Mouse (Mus musculus): ENCODE results near the gene Abcf3. TPM values are rescaled to one million over a fixed set of nuclear protein-coding genes. Genes with fewer than 3 reads are reported as not detected.

Abcf3 gene
- total RNA-seq (2022) = 10 to 100 TPM; 55.9 to 75.5 (median 66.6) TPM

- peak; percentile 95 to 97 for DNase-seq (ENCODE audit: low spot score in 2 of 2)
Observed at GRCm38 (mm10) chr16:20548096-20548948, at the start of gene Abcf3. Gene Abcf3, plus strand, starts transcription at chr16:20548577.

GRCm38 (mm10) chr16:20498677-20499475 is 49.5 kb upstream of the Abcf3 start, which contains the start of gene Eif2b5:
Gene Eif2b5, plus strand, starts transcription at chr16:20498817.
- DNase-seq (ENCODE audit: low spot score in 2 of 2) = peak; percentile 87 to 91

DNA sequence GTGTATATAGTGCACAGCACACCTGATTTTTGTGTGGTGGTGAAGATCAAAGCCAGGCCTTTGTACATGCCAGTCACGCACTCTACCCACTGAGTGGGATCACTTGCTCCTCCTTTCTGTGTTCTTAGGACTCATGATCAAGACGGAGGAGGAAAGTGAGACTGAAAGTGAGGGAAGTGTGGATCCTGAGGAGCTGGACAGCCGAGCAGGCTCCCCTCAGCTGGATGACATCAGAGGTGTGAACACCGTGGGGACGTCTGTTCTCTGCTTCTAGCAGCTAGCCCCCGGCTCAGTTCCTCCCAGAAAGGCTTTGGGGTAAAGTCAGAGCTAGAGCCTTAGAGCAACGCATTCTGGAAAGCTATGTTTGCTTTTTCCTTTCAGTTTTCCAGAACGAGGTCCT is 42.4 kb upstream of the Abcf3 start:
- DNase-seq (ENCODE audit: low spot score in 2 of 2) = no peak

DNA sequence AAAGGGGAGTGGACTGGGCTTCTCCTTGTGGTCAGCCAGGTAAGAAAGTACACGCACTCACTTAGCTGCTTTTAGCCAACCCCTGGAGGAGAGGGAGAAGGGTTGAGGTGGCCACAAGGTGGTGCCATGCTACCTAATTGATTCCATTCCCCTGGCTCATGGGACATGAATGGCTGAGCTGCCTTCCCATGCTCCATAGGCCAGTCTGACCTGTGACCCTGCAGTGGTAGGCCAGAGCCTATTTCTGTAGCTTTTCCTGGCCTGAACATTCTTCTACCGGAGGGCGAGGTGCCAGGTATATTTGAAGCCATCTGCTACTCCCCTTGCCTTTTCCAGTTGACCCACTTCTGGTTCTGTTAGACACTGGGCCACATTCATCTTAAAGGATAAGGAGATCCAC is 39.0 kb upstream of the Abcf3 start:
- no peak for DNase-seq (ENCODE audit: low spot score in 2 of 2)

DNA sequence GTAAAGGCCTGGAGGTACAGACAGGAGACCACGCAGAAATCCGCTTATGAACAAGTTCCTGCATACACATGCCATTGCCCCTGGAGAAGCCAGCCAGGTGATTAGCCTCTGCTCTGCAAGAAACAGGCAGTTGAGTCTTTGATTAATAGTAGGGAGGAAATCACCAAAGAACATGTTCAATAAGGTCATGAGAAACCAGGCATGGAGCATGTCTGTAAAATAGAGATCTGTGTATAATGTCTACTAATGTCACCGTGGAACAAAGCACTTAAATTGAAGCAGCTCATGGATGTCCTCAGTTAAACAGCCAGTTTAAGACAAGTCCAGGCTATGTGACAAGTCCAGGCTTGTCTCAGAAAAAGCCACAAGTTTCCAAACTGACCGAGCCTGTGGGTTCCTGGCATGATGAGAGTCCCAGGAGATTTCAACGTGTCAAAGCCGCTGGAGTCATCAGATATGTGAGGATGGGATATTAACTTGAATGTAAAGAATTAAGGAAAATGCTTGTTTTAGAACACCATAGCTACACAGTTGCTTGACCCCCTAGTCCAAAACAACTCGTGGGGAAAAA is 37.0 kb upstream of the Abcf3 start:
- DNase-seq (ENCODE audit: low spot score in 2 of 2) = no peak

- DNase-seq (ENCODE audit: low spot score in 2 of 2) = no peak
Observed at GRCm38 (mm10) chr16:20516032-20516431, 32.3 kb upstream of the Abcf3 start.

DNA sequence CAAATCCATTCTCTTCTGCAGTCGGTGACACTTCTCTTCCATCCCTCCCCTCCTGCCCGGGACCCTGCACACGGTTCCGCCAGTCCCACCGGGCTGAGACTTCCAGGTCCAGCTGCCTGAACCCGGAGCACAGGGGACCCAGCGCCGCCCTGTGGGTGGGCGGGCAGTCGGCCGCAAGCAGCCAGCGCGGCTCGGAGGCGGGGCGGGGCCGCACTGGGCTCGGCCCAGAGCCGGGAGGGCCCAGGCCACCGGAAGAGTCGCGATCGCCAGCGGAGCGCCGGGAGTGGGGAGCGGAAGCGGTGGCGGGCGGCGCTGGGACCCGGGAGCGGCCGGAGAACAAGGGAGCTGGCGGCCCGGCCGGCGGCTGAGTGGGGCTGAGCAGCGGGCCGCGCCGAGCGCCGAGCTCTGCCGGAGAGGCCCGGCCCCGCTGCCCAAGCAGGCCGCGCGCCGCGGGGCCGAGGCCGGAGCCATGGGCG is 31.6 kb upstream of the Abcf3 start, which contains the start of gene Dvl3:
Gene Dvl3 (plus strand): TSS at position 257 of the 476 bp plus-strand sequence.
- DNase-seq (ENCODE audit: low spot score in 2 of 2) = peak; percentile 84 to 89

DNA sequence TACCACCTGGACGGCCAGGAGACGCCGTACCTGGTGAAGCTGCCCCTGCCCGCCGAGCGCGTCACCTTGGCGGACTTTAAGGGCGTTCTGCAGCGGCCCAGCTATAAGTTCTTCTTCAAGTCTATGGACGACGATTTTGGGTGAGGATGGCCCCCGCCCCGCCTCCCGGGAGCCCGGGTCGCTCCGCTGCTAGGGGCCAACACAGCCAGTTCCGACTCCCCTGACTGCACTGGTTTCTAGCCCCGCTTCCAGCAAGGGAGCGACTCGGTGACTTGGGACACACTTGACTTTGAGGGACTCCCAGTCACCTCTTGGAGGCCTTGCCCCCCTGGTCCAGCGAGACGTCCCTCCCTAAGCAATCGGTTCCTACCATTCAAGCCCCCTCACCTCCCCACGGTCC is 31.2 kb upstream of the Abcf3 start:
- DNase-seq (ENCODE audit: low spot score in 2 of 2) = no peak

- DNase-seq (ENCODE audit: low spot score in 2 of 2) = no peak
Observed at GRCm38 (mm10) chr16:20517701-20518374, 30.5 kb upstream of the Abcf3 start.

GRCm38 (mm10) chr16:20523886-20524285 is 24.5 kb upstream of the Abcf3 start:
- DNase-seq (ENCODE audit: low spot score in 2 of 2) = no peak

DNA sequence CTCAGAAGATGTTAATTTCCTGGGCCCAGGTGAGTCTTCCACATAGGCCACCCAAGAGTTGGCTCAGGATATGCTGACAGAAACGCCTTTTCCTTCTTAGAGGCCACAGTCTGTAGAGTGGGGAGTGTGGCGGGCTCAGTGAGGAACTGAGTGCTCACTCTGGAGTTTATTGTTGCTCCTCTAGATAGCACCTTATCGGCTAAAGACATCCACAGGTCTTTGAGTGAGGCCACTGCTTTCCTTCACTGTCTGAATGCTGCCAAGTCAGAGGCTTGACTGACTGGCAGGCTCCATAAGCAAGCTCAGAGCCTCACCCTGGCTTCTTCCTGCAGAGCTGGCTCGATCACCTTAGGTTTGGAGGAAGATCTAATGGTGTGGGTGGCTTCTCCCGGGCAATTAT is 19.6 kb upstream of the Abcf3 start:
- DNase-seq (ENCODE audit: low spot score in 2 of 2) = no peak

DNA sequence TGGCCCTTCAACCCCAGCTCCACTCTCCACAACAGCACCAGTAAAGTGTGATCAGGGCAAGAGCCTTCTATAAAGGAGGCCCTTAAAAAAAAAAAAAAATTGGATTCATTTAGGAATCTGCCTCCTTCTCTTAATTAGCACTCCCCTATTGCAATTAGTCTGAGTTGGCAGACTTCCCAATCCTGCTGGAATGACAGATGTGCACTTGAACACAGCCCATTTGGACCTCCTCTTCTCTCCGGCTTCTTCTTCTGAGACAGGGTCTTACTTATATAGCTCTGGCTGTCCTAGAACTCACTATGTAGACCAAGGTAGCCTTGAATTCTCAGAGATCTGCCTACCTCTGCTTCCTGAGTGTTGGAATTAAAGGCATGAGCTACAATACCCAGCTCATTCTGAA is 19.0 kb upstream of the Abcf3 start:
- DNase-seq (ENCODE audit: low spot score in 2 of 2) = no peak

DNA sequence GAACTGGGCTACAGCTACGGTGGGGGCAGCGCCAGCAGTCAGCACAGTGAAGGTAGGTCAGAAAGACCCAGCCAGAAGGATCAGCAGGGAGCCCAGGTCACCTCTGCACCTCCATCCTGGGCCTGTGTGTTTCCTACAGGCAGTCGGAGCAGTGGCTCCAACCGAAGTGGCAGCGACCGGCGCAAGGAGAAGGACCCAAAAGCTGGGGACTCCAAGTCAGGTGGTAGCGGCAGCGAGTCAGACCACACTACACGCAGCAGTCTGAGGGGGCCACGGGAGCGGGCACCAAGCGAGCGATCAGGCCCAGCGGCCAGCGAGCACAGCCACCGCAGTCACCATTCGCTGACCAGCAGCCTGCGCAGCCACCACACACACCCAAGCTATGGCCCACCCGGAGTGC is 17.4 kb upstream of the Abcf3 start:
- DNase-seq (ENCODE audit: low spot score in 2 of 2) = no peak

DNA sequence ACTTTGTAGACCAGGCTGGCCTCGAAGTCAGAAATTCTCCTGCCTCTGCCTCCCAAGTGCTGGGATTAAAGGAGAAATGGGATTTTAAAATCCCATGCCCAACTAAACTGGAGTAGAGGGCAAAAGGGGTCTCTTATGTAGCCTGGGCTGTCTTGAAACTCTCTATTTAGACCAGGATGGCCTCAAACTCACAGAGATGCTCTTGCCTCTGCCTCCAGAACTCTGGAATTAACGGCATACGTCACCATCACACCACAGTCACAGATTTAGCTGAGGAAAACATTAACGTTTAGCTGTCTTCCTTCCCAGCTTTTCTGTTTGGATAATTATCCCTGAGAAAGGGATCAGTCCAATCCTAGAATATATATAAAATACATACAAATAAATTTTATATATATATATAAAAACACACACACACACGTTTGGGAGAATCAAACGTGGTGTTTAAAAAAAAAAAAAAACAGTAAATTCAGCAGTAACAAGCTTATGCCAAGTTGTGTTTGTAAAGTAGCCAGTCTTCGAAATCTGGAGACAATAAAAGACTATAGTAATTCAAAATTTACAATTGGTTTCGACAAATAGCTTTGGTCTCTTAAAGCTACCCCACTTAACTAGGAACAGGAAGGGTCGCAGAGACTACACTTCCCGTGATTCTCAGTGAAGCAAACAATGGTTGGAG is 13.6 kb upstream of the Abcf3 start:
- no peak for DNase-seq (ENCODE audit: low spot score in 2 of 2)

GRCm38 (mm10) chr16:20535296-20536080 is 12.9 kb upstream of the Abcf3 start, which contains the start of gene Ap2m1:
Gene Ap2m1, plus strand, starts transcription at chr16:20535478.
- DNase-seq (ENCODE audit: low spot score in 2 of 2) = peak; percentile 88 to 90

GRCm38 (mm10) chr16:20536081-20536665 is 12.2 kb upstream of the Abcf3 start:
- DNase-seq (ENCODE audit: low spot score in 2 of 2) = no peak

DNA sequence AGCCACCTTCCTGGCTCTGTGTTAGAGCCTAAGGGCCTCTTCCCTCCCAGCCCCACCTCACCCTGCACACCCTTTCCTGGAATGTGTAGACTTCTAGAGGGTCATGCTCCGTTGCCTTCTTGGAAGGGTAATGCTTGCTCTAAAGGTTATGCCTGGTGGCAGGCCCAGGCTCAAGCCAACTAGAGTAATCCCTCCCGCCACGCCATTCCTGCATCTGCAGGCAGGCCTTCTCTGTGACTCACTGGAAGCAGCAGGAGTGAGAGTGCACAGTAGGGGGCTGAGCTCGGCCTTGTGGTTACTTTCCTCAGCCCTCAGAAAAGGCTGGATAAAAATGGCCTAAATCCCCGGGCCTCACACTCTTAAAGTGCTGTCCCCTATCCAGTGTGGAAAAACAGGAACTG is 11.3 kb upstream of the Abcf3 start:
- no peak for DNase-seq (ENCODE audit: low spot score in 2 of 2)

DNA sequence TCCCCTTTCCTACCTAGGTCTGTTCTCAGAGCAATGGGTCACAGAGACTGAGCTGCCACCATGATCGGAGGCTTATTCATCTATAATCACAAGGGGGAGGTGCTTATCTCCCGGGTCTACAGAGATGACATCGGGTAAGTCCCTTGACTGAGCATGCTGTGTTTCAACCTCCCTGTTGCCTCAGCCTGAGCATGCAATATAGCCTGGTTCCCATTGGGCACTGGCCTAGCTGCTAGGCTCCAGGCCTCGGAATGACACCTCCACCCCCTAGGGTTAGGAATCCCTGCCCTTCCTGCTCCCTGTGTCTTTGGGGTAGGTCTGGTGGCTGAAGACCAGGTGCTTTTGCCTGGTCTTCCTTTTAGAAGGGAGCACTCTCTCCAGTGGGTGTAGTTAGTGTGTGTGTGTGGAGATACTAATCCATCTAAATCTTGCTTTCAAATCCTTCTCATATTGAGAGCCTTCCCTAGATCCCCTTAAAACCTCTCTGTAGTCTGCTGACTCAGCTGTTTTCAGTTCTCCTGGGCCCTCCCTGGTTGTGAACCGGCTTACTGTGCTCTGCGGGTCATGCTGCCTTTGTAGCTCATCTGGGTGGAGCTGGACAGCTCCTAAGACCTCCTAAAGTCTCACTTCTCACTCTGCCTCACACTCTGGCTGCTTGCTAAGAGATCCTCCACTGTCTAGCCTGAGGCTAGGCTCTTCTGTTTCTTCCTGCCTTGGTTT is 10.6 kb upstream of the Abcf3 start:
- DNase-seq (ENCODE audit: low spot score in 2 of 2) = no peak

GRCm38 (mm10) chr16:20539649-20540048 is 8.7 kb upstream of the Abcf3 start:
- no peak for DNase-seq (ENCODE audit: low spot score in 2 of 2)

All from gastrocnemius, adult 8-10 months (tissue).